Mouse (Mus musculus) cerebellum, postnatal 4 days (tissue): ENCODE results near the gene Msi1.
"Not testable (repeated sequence)": the region's sequence is repeated elsewhere in the genome, so short reads cannot be mapped to it uniquely, and the experiment has no call there.

Source experiments
- DNase-seq, 2 experiments: peaks; one replicate each; pipeline ENCODE4 v3.0.0; 2022; ENCODE audit warnings: low spot score in 2 of 2, mixed read lengths in 1 of 2

The Msi1 gene

DNA sequence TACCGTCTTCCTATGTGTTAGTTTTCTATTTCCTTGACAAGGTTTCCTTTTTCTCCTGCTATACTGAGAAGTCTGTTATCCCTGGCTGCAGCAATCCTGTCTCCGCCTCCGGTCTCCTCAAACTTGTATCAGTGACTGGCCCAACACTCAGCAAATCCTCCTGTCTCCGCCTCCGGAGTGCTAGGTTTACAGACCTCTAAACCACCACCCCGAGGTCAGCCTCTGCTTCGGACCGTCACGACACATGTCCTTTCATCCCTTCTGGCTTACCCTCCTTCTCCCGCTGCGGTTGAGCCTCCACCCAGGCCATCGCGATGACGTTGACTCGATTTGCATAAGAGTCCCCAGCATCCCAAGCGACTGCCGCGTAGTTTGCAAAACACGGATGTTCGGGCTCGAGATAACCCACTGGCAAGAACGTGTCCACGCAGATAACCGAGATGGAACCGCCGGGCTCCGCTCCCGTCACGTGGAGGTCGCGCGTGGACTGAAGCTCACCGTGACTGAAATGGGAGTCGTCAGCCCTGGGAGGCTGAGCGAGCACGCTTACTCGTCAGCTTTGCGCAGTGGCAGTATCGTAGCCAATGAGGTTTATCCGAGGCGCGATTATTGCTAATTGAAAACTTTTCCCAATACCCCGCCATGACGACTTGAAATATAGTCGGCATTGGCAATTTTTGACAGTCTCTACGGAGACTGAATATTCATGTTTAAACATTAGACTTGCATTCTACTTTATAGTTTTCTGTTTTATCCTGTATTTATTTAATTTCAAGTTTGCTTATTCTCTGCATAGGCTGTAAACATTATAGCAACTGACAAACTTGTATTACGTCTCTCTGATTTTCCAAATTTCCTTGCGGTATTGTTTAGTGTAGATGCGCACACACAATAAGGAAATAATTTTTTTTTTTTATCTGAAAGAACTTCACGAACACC is 60.6 kb downstream of the Msi1 start:
- peak; percentile 69 to 80 for DNase-seq

DNA sequence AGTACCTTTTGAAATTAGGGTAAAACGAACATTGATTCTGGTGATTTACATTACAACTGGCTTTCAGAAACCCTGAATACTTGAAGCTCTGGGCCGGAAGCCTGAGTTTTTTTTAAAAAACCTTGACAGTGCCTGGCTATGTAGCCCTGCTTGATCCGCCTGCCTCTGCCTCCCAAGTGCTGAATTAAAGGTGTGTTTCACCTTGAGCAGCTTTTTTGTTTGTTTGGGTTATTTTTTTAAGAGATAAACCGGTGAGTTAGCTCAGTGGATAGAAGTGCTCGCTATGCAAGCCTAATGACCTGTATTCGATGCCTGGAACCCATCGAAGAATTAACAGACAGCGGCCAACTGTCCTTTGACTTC is 61.2 kb downstream of the Msi1 start:
- DNase-seq = no peak

DNA sequence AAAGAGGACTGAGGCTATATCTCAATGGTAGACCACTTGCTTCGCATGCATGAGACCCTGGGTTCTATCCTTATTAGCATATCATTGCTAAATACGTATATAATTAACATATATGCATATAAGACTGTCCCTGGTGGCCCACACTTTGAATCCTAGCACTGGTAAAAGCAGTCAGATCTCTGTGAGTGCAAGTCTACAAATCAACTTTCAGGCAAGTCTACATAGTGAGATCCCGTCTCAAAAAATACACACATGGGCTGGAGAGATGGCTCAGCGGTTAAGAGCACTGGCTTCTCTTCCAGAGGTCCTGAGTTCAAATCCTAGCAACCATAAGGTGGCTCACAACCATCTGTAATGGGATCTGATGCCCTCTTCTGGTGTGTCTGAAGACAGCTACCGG is 61.7 kb downstream of the Msi1 start:
- no peak for DNase-seq

DNA sequence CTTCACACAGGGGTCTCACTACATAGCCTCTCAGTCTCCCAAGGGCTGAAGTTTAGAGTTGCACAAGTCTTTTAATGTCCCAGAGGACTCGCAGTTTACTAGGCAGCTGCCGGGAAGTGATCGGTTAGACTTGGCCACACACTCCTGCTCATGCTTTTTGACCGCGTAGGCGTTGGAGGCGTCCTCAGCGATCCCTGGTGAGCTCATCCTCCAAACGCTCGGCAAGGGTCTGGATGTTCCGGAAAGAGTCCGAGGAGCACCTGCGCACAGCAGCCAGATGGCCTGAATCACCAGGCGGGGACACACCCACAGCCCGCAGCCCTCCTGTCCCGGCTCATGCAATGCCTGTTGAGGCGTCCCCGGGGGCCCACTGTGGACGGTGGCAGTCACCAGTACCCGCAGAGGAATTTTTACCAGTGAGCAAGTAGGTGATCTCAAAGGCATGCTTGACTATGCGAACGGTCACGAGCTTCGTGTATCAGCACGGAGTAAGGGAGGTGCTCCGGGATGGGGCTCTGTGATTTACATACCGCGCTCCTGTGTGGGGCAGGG is 62.4 kb downstream of the Msi1 start:
- no peak for DNase-seq

DNA sequence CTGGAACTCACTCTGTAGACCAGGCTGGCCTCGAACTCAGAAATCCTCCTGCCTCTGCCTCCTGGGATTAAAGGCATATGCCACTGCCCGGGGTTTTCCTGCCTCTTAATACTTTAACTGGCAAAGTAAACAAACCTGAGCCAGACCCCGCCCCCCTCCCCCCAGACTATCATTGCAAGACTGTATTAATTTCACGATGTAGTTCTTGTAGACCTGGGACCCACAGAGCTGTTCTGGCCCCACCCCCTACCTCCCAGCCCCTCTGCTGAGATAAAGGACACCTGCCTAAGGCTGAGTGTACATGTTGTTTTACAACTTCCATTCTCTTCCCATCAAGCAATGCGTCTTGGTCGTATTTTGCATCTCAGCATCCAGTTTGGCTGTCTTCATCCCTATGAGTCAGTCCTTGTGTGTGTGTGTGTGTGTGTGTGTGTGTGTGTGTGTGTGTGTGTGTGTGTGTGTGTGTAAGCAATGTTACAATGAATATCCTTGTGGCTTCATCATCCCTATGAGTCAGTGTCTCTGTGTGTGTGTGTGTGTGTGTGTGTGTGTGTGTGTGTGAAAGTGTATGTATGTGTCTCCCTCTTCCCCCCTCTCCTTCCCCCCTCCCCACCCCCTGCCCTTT is 63.4 kb downstream of the Msi1 start:
- no peak for DNase-seq

DNA sequence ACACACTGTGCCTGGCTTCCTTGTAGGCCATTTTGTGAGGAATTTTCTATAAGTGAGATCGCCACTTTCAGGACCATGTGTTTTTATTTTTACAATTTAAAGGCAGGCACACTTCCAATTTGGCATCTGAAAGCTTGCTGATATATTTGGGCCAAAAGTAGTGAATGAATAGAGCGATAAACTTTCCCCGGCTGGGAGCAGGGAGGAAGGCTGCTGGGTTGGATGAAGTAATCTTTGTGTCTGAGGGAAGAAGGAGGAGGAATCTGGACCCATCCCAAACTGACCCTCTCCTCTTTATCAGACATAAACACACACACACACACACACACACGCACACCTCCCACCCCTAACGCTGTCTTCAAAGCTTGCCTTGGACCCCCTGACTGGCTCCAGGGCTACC is 64.0 kb downstream of the Msi1 start:
- DNase-seq = no peak

DNA sequence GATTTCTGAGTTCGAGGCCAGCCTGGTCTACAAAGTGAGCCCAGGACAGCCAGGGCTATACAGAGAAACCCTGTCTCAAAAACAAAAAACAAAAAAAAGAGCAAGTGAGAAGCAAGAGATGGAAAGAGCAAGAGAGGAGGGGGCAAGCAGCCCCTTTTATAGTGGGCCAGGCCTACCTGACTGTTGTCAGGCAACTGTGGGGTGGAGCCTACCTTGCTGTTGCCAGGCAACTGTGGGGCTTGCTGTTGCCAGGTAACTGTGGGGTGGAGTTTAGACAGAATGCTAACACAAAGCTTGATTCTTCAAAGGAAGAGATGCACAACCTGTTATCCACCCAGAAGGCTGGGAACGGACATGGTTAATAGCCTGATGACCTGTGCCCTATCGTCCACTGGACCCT is 66.2 kb downstream of the Msi1 start:
- DNase-seq = not testable (repeated sequence)

DNA sequence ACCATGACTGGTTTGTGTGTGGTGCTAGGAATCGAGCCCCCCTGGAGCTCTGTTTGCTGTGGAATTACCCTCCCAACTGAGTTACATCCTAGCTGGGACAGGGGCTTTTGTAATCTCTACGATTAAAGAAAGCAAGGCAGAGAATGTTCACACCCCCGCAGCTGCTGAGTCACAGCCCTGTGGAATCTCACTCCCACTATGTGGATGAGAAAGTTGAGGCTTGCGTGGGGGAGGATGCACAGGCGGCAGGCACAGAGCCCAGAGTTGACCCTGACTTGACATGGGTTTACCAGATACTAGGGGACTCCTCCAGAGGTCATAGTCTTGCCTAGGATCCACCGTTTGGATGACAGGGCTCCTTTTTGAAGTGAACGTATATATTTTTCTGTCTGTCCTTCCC is 67.6 kb downstream of the Msi1 start:
- no peak for DNase-seq

DNA sequence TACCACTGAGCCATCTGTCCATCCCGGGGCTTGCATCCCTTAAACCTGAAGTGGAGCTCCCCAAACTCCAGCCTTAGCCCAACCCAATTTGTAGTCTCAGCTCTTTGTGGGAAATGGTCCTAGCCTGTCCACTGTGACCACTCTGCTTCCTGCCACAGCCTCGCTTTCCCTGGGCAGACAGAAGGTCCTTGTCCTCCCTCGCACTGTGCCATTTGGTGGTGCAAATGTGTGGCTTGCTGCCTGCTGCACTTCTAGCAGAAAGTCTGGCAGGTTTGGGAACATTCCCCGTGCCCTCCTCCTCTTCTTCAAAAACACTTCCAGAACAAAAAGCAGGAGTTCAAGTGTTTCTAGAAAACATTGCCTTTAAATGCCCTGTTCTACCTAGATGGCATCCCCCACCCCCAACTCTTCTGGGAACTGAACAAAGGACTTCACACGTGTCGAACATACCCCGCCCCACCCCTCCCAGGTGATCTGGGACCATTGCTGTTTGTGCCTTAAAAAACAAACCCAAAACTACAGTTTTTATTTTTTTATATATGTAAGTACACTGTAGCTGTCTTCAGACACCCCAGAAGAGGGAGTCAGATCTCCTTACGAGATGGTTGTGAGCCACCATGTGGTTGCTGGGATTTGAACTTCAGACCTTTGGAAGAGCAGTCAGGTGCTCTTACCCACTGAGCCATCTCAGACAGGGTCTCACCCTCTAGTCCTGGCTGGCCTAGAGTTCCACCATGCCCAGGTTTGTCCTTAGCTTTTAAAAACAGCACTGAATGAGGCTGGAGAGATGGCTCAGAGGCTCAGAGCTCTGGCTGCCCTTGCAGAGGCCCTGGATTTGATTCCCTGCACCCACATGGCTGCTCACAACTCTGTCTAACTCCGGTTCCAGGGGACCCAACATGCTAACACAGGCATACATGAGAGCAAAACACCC is 69.2 kb downstream of the Msi1 start:
- DNase-seq = no peak

DNA sequence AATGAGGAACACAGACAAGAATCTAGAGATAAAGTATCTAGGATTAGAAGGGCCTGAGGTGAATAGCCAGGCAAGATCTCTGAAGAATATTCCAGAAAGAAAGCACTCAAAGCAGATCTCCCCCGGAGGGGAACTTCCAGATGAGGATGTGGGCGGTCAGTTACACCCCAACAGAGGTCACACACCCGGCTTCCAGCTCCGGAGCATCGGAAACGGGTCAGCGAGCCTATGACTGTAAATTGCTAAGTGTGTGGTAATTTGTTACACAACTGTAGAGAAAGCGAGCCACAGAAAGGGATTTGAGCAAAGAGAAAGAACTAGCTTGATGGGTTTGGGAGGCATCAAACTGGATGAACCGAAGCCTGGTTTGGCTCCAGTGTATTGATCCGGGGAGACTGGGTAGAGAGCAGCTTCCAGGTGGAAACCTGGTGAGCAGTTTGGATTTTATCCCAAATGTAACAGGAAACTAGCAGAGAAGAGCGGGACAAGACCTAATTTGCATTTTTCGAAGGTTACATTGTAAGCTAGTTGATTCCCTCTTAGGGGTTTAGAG is 71.1 kb downstream of the Msi1 start:
- DNase-seq = no peak

DNA sequence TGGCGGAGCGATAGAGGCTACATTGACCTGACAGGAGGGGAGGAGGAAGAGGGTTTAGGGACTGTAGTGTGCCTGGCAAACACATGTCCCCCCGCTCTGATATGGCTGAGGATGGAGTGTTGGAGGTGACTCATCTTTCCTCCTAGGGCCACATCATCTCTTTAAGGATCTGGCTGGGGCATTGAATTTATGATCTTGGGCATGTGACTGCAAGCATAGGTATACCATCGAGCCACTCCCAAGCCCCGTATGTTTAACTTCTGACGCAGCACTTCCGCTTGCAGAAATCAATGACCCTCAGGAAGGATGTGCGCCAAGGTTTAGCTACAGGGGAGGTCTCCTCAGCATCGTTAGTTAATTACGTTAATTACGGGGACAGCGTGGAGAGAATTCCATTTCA is 73.6 kb downstream of the Msi1 start:
- DNase-seq = no peak
